Mouse (Mus musculus): ENCODE measurements at regions not wholly inside any gene's neighbourhood (a gene's known extent, or its start where the extent isn't known, plus 50 kb on each side); places are given as distances from the start of the nearest gene placed in this dataset.

DNA sequence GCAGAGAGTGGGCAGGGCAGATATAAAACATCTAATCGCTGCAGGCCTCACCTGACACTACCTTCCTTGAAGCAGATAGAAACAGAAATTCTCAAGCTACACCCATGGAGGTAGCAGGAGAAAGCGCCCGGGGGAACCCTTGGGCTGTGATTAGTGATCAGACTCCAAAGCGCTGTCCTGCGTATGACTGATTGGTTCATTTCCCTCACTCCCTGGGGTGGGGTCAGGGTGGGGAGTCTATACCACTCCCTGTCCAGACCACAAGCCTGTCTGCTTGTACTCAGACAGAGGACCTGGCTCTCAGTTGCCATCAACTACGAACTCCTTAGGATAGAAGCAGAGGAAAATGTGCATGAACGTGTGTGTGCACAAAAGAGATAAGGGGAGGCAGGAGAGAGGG lies 77.7 kb downstream of the Gm826 start:
- no peak for DNase-seq (ENCODE audit: low read depth, low spot score)

DNA sequence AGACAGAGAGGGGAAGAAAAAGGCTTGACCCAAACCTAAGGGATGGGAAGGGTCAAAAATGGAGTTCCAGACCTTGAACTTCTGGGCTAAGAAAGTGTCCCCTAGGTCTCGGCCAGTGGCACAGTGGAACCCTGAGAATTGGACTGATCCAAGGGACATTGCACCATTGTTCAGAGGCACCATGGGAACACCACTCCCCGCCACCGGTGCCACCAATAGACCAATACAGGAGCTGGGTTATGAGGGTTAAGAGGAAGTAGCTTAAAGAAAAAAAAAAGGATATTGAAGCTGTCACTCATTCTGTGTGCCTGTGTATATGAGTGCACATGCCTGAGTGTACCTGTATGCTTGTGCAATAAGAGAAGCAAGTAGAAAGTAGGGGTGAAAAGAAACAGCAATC lies 83.7 kb downstream of the Gm826 start:
- no peak for DNase-seq (ENCODE audit: low read depth, low spot score)

DNA sequence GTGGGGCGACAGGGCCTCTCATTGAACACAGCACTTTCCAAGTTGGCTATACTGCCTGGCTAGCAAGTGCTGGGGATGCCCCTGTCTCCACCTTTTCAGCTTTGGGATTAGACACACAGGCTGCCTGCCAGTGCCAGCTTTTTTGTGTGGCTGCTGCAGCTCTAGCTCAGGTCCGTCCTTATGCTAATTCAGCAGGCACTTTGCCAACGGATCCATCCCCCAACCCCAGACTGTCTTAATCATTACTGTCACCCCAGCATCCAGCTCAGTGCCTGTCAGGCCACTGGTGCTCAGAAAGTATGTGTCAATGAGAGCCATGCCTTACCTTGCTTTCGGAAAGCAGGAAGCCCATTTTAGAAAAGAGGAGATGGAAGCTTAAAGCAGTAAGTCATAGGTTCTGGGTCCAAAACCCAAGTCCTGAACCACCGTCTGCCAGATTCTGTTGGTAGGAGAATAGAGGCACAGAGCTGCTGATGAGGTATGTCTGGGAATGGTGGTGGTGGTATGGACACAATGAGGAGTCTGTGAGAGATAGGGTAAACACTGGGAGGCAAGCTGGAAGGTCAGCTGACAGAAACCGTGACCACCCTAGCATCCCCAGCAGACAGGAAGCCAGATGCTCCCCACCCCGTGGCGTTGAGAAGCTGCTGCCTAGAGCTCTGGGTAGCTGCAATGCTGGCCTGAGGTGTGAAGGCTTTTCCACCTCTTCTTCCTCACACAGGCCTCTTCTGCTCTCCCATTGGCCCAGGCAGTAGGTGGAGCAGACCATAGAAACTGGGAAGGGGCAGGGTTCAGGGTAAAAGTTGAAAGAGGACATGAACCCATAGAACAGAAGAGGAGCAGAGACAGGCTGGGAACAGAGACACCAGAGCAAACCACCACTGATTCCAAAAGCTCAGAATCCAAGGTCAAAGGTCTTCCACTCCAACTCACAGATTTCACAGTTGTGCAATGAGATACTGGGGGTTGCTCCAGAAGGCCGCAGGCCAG lies 84.6 kb downstream of the Gm826 start:
- no peak for DNase-seq (ENCODE audit: low read depth, low spot score)

DNA sequence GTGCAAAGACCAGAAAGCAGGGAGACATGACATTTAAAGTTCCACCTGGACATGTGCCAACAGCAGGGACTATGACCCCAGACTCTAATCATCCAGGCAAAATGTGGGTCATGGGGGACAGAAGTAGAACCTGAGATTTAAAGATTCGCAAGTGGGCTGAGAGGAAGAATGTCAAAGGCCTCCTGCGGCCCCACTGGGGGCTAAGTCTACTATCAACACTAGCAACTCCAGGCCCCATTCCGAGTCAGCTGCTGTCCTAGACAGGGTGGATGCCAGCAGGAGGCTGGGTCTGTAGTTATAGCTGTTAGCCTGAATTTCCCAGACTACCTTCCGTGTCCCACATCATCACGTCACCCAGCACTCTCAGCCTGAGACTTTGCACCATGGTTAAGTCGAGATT lies 86.7 kb downstream of the Gm826 start:
- no peak for DNase-seq (ENCODE audit: low read depth, low spot score)

DNA sequence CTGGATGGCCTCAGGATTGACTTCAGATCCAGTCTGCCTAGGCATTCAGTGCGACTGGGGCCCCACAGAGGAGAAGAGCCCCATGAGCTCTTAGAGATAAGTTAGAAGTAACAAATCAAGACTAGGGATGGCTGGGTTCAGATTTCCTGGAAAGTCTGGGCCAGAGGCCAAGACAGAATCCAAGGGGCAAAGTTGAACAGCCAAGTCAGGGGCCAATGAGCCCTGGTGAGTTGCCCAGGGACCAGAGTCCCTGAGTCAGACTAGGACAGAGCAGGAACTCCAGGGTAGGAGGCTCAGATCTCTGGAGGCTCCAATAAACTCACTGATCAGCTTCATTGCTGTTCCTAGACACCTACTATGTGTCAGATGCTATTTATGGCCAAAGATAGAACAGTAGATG lies 87.6 kb downstream of the Gm826 start:
- DNase-seq (ENCODE audit: low read depth, low spot score), result no peak

DNA sequence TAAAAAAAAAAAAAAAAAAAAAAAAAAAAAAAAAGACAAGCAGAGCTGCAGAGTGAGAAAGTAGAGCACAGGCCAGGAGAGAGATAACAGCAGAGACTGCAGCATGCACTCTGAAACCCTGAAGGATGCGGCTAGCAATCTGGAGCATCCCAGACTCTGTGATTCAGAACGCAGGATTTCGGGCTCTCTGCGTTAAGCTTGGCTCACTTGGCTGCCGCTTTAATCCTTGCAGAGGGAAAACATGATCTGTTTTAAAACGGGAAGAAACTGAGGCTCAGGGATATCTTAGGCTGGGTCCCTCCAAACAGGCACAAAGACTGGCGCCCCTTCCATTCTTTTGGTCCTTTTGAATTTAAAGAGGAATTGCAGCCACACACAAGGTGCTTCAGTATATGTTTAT lies 89.1 kb downstream of the Gm826 start:
- no peak for DNase-seq (ENCODE audit: low read depth, low spot score)

DNA sequence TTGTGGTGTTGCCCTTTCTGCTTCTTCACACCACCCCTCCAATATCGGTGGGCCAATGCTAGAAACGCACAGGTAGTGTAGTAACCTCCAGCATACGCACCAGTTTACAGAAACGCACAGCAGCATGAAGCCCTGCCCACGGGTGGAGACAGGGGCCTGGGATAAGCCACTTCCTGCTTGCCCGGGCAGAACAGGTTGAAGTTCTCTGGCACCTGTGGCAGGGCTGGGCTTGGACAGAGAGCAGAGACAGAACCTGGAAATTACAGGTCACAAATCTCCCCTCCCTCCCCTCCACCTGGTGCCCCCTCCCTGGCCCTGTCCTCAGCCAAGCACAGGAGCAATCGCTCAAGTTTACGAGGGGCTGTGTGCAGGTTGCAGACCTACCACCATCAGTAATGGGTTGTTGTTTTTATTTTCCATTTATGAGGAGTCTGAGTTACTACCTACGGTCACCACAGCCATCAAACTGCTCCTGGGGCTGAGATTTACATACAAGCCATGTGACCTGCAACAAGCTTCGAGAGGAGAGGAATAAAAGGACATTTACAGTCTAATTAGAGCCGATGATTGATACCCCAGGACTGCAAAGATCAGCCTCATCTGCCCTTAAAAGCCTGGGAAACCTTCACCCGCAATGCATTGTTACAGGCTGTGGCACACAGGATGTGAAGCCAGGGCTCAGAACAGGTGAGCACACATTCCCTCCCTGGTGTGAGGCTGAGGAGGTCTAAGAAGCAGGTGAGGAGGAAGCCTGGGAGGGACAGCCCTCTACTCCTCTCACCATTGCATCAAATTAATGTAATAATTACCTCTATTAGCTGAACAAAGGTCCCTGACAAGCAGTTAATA lies 93.2 kb downstream of the Gm826 start:
- DNase-seq (ENCODE audit: low read depth, low spot score), result no peak

DNA sequence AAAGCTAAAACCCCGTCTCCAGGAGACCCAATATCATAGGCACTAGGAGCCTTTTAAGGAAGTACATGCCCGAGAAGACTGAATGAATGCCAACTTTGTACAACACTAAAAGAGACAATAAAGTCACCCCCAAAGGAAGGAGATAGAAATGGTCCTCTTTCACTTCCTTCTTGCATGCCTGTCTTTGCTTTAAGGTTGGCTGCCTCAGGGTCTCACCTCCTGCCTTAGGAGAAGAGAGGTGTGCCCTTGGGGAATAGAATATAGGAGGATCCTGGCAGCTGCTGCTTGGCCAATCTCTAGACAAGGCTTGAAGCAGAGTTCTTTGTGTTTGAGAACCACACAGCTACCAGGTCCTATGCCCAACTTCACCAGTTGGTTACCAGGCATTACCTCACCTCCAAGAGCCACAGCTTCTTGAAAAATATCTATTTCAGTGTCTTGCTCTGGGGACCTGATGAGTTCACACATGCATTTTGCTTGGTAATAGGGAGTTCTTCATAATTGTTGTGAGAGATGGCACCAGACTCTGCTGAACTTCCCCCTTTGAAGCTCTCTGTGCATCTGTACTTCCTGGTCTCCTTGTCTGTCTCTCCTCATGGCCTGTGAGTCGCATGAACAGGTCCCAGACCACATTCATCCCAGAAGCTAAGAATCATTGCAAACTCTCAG lies 96.4 kb downstream of the Gm826 start:
- no peak for DNase-seq (ENCODE audit: low read depth, low spot score)

DNA sequence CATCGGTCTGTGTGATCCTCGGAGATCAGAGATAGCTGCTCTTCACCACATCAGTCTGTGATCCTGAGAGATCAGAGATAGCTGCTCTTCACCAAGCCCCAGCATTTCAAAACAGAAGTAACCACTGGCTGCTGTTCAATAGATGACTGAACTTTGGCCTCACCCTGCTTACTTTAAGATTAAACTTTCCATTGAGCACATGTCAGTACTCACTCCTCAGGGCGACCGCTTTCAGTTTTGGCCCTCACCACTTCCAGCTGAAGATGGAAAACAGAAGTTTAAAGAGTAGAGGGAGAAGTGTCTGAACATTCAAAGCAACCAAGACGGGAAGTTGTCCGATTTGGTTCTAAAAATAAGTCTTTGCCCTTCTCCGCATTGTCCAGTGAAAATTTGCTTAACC lies 97.2 kb downstream of the Gm826 start:
- DNase-seq (ENCODE audit: low read depth, low spot score), result no peak

DNA sequence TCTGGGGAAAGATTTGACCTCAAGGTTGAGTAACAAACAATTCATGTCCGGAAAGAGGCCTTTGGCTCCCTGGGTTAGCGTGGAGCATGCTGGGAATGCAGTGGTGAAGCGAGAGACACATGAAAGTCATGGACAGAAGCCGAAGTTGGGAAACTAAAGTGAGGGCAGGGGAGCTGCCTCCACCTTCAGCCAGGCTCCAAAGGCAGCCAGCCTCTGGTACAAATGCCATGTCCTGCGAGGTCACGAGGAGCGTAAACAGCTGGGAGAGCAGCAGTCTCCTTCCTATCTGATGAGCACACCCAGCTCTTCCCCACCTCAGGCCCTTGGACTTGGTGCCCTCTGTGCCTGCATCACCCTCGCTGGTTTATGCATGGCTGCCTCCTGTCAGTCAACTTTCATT lies 103.2 kb downstream of the Gm826 start:
- DNase-seq (ENCODE audit: low read depth, low spot score), result no peak

DNA sequence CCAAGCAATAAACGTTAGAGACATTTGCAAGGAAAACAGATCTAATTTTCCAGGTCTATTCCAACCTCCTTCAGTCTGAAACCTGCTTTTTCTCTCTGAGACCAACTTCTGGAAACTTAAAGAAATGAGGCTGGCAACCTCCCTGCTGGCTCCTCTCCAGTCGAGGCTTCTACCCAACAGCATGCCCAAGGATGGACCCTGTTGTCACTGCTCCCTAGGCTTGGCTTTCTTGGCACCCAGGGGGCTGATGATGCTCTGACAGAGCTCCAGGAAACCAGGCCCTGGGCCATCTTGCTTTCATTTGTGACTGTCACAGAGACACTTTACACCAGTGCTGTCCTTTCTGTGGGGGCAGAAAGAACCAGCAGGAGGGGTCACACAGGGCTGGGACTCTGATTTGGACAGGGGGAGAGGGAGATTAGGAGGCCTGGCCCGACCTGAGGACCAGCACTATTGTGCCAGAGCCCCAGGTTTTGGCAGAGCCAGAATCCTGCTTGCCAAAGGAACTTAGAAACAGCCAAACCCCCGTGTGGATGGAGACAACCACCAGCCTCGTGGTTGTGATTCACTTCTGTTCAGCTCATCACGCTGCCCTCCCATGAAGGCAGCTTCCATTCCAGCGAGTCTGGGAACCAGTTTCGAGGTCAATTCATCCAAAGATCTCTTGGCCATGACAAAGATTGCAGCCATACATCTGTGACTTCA lies 105.5 kb downstream of the Gm826 start:
- DNase-seq (ENCODE audit: low read depth, low spot score), result no peak

DNA sequence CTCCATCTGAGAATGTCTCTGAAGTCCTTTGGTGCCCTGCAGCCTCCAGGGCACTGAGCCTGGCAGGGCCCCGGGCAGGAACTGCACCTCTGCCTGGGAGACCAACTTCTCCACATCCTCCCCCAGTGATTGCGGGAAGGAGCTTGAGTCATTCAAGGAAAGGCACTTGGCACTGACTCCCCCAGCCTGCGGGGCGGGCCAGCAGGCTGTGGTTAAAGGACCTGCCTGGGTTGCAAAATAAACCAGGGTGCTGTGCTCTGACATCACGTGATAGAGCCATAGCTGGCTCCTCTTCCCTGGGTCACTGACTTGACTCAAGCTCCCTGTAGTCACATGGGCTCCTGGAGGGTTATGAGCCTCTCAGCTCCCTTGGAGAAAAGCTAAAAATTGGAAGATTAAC lies 108.5 kb downstream of the Gm826 start:
- DNase-seq (ENCODE audit: low read depth, low spot score), result no peak

DNA sequence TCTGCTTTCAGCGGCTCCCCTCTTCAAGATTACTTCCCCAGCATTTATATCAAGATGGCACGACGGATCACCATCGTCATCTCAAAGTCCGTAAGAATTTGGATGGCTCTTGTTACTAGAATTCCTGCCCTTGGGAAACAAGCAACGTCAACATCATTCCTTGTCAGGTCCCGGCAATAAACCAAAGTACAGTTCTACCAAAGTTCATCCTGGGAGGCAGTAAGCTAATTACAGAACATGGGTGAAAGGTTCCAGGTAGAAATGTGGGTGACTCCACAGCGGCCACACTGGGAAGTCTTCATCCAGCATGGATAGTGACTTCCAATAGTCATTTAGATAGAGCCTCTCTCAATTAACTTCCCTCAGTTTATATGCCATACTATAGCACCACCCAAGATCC lies 110.6 kb downstream of the Gm826 start:
- DNase-seq (ENCODE audit: low read depth, low spot score), result no peak

DNA sequence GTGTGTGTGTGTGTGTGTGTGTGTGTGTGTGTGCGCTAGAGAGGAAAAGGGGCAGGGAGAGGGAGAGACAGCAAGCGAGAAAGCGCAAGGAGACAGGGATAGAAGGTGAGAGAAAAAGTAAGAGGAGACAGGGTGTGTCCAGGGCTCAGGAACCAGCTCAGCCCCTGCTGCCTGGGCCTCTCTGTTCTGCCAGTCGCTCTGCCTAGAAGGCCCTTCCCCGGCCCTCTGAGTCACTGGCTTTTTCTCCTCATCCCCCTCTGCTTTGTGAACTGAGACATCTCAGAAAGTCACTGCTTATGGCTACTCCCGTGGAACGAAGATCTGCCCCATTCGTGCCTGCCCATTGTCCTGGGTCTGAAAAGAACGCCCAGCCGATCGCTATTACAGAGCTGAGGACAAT lies 112.2 kb downstream of the Gm826 start:
- no peak for DNase-seq (ENCODE audit: low read depth, low spot score)

DNA sequence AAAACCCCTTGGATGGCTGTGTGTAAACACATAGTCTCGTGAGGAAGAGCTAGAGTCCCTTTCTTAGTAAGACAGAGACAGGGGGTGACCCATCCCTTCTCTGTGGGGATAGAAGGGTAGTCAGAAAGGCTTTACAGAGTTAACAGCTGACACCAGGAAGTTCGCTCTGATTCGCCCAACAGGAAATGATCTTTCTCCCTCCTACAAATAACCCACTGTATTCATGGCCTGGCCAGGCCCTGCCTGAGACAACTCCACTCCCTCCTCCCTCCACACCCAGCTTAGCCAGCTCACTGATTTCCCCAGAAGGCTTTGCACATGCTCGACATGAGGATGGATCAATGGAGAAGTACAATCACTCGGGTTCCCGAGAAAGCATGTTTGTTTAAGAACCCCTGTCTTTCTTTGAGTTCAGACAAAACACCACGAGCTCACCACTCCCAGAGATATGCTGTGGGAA lies 113.4 kb downstream of the Gm826 start:
- no peak for DNase-seq (ENCODE audit: low read depth, low spot score)

DNA sequence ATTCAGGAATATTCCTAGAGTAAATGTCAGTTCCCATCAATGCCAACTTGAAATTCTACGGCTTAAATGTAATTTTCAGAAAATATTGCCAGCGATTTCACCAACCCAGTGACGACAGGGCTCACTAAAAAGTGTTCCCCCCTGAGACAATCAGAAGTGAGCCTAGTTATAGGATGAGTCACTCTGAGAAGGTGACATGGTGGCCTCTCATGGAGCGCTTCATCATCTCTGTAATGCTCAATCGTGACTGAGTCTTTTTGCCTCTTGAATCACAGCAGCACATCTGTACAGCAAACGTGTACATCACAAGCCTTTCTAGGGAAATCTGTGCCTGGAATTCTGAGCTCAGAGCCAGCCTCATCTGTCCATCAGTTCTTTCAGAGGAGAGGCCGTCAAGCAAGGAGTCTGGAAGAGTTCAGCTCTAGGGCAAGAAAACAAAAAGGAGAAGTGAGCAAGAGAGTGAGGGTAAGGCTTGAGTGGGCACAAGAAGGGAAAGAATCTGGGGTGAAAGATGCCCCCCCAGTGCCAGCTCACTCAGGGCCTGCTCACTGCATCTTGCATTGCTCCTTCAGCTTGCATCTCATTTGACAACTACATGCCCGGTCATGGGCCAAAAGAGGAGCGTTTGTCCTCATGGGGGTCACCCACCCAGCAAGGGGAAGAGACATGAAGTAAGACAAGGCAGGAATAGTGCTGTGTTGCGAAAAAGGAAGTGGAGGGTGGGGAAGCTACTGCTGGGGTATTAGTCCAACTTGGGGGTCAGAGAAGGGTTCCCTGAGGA lies 119.7 kb downstream of the Gm826 start:
- no peak for DNase-seq (ENCODE audit: low read depth, low spot score)

DNA sequence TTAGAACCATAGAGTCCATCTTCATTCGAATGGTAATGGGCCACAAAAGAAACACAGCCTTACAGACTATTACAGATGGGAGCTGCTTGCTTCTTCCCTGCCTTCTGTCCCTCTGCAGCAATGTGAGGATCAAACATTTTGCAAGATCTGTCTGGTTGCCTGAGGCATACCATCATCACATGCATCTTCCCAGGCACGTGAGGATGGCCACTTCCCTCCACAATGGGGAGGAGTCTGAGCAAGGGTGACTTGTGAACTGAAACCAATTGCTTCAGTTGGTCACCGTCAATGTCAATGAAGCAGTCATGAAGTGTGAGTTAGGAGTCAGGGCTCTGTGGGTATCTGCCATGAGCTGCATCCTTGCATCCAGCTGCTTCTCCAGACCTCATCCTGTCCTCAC lies 123.5 kb downstream of the Gm826 start:
- DNase-seq (ENCODE audit: low read depth, low spot score), result no peak

DNA sequence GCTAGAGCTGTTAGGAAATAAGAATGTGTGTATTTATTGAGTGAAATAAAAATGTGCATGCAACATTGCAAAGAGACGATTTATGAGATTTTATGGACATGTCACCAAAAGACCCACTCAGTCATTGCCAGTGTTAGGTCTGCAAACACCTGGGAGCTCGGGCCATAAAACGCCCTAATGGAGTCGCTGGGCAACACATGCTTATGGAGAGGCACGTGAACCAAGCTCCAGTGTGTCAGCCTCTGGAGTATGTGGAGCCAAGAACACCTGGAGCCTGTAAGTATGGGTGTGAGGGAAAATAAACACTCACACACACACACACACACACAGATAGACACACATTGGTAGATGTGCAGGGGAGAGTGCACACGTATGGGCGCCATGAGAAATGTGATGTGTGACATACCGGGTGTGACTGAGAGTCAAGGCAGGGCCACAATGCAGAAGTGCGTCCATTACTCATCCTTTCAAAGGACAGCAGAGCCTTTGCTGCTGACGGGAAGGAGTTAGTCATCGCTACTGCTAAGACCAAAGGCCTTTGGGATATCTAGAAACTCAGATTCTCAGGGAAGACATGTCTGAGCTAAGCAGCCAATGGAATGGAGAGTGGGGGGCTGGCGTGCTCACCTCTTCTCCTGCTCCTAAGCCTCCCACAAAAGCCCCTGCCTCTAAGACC lies 124.2 kb downstream of the Gm826 start:
- DNase-seq (ENCODE audit: low read depth, low spot score), result no peak

DNA sequence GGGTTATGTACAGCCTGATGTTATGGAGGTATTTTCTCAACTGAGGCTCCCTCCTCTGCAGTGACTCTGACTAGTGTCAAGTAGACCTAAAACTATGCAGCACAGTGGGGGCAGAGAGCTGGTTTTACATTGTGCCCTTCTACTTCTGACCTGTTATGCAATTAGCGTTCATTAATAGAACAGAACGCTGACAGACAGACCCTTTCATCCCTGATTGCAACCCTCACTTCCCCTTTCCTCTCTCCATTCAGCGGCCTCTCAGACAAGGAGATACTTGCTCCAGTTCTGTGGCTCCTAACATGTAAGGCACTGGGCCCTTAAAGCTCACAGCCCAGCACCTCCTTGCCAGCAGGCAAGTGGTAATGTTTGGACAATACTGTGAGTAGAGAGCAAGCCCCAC lies 125.7 kb downstream of the Gm826 start:
- DNase-seq (ENCODE audit: low read depth, low spot score), result no peak

DNA sequence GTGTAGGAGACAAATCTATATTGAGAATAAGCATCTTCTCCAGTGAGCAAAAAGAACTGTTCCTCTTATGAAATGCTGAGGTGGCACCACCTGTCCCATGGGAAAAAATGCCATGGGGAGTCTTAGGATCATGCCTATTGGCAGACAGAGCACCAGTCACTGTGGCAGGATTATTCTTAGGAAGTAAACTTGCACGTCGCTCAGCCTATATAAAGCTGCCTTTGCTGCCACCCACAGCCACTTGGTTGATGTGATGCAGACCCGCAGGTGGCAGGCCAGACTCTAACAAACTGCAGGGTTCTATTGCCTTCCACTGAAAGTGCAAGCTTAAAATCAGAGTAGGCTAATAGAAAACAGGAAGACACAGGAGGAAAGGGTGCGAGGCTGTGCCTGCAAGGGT lies 126.7 kb downstream of the Gm826 start:
- no peak for DNase-seq (ENCODE audit: low read depth, low spot score)
